Mouse (Mus musculus) layer of hippocampus, adult 18-20 months (tissue): ENCODE measurements around the gene Casd1. TPM values are rescaled to one million over a fixed set of nuclear protein-coding genes. Genes with fewer than 3 reads are reported as not detected.

Experiments used
- DNase-seq, 2 experiments: peaks; one replicate each; pipeline ENCODE4 v3.0.0; 2022; ENCODE audit warnings: low spot score in 2 of 2
- long read RNA-seq: library from polyadenylated mRNA; stranded (forward); transcript quantifications from one replicate; pipeline ENCODE4 v2.0.0, GENCODE M21; 2021
- total RNA-seq, 2 experiments: library from RNA; stranded (reverse); gene quantifications; 2 replicates each; pipeline ENCODE4 v1.2.3; 2021

Casd1 gene
- 10 to 100 TPM; 51.4 to 51.6 TPM for total RNA-seq
- long read RNA-seq, transcript Casd1-201 (18 exons, 3,961 nt): major isoform, 53 of 59 reads
- long read RNA-seq, partial matches to known transcripts: 0 of 59 reads
- long read RNA-seq, other reads (novel, unspliced or antisense): 6 of 59 reads

GRCm38 (mm10) chr6:4600658-4601296 lies at the start of gene Casd1:
Gene Casd1 (plus strand): TSS chr6:4600839.
- DNase-seq: peak; percentile 34 to 65

- DNase-seq: no peak
These were observed 45.3 kb upstream of the Casd1 start for GRCm38 (mm10) chr6:4555366-4555765.

GRCm38 (mm10) chr6:4557086-4557485 lies 43.6 kb upstream of the Casd1 start:
- no peak for DNase-seq

- peak in 1 of 2 experiments; percentile 71 for DNase-seq
These were observed 43.0 kb upstream of the Casd1 start for GRCm38 (mm10) chr6:4557678-4558077.

- no peak for DNase-seq
These were observed 39.5 kb upstream of the Casd1 start for GRCm38 (mm10) chr6:4561156-4561555.

GRCm38 (mm10) chr6:4561621-4562020 lies 39.0 kb upstream of the Casd1 start:
- no peak for DNase-seq

GRCm38 (mm10) chr6:4562401-4562800 lies 38.2 kb upstream of the Casd1 start:
- DNase-seq: no peak

- no peak for DNase-seq
These were observed 37.2 kb upstream of the Casd1 start for GRCm38 (mm10) chr6:4563477-4563876.

GRCm38 (mm10) chr6:4570412-4570811 lies 30.2 kb upstream of the Casd1 start:
- DNase-seq: no peak

- DNase-seq: peak in 1 of 2 experiments; percentile 25
These were observed 22.9 kb upstream of the Casd1 start for GRCm38 (mm10) chr6:4577756-4578155.

- peak in 1 of 2 experiments; percentile 69 for DNase-seq
These were observed 22.3 kb upstream of the Casd1 start for GRCm38 (mm10) chr6:4578343-4578742.

- DNase-seq: no peak
These were observed 21.0 kb upstream of the Casd1 start for GRCm38 (mm10) chr6:4579620-4580019.

- DNase-seq: no peak
These were observed 17.2 kb upstream of the Casd1 start for GRCm38 (mm10) chr6:4583485-4583884.

GRCm38 (mm10) chr6:4587946-4588345 lies 12.7 kb upstream of the Casd1 start:
- no peak for DNase-seq

- DNase-seq: no peak
These were observed 11.9 kb upstream of the Casd1 start for GRCm38 (mm10) chr6:4588722-4589121.

- DNase-seq: no peak
These were observed 10.6 kb upstream of the Casd1 start for GRCm38 (mm10) chr6:4590089-4590488.

- no peak for DNase-seq
These were observed 2.9 kb upstream of the Casd1 start for GRCm38 (mm10) chr6:4597711-4598110.

GRCm38 (mm10) chr6:4600085-4600657 lies 468 bp upstream of the Casd1 start:
- no peak for DNase-seq

- peak in 1 of 2 experiments; percentile 12 for DNase-seq
These were observed 775 bp downstream of the Casd1 start for GRCm38 (mm10) chr6:4601297-4601931.

- DNase-seq: no peak
These were observed 1.4 kb downstream of the Casd1 start for GRCm38 (mm10) chr6:4602012-4602411.

GRCm38 (mm10) chr6:4606394-4606793 lies 5.8 kb downstream of the Casd1 start:
- DNase-seq: no peak

GRCm38 (mm10) chr6:4610216-4610896 lies 9.7 kb downstream of the Casd1 start:
- DNase-seq: no peak
